Mouse (Mus musculus): ENCODE results near the gene Mccc1. TPM values are rescaled to one million over a fixed set of nuclear protein-coding genes. Genes with fewer than 3 reads are reported as not detected.
A peak's percentile ranks its signal among the peaks of the same experiment; 100 is the strongest.

Mccc1 gene
- polyA plus RNA-seq, 1 experiment from 2014 or later, result 64.3 TPM

DNA sequence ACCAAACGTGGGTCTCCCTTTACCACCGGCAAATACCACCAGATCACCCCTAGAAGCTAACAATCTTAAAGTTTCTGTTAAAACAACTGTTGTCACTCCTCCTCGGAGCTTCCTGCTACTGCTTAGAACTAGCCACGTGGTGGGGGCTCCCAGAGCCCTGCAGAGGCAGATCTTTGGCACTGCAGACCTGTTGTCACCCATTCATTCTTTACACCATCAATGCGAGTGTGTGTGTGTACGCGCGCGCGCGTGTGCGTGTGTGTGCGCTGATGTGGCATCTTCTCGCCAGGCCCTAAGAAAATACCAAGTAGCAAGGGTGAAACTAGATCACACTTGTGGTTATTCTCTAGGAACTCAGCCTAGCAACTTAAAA lies 67.1 kb downstream of the Mccc1 start:
- H3K27me3 ChIP-seq, result no peaks in the 10 kb centered on the region
- H3K4me2 ChIP-seq, result peak overlapping the region; percentile 78
- H3K9ac ChIP-seq, result peak overlapping the region; percentile 96
- WGBS, result under 1% methylated on average over 14 of the region's 14 CpGs
- H3K4me1 ChIP-seq (replicated peaks), result peaks cover 27% of the 10 kb centered on the region
- no peaks in the 10 kb centered on the region for H3K9me3 ChIP-seq (replicated peaks)
- H3K4me3 ChIP-seq, result peak overlapping the region; percentile 83
- H3K36me3 ChIP-seq, result no peaks in the 10 kb centered on the region; the same call in 1 of the 2 replicates
- peak overlapping the region; percentile 94 for H3K27ac ChIP-seq
- no peak; the same call in 1 of the 2 replicates for ATAC-seq (replicated peaks; ENCODE audit: insufficient number of reproducible peaks, insufficient read depth, low FRiP score, low read depth)

DNA sequence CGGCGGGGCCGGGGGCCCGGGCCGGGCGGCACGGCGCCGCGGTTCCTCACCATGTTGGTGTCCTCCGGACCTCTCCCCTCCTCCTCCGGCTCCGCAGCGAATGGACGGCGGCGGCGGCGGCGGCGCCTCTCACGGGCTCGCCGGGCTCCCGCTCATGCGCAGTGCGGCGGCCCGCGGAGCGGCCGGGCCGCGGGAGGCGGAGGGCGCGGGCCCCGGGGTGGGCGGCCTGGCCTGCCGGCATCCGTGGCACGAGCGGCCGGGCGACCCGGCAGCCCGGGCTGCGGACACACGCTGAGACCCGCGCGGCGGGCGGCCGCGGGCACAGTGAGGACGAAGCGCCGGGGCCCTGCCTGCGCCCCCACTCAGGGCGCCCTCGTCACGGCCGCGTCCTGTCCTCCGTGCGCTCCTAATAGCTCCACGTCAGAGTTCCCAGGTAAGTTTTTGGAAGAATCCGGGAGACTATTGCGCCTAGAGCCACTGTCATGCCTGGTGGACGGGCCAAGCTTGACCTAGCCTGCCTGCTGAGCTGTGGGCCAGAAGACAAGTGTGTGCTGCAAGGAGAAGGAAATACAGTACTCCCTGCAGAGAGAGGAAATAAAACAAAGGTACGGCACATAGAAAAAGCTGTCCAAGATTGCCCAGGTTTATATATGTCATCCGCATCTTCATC lies 67.6 kb downstream of the Mccc1 start:
- H3K9ac ChIP-seq, result peak overlapping the region; percentile 96
- H3K36me3 ChIP-seq, result no peaks in the 10 kb centered on the region; the same call in 1 of the 2 replicates
- under 1% methylated on average over 44 of the region's 73 CpGs for WGBS
- peak; percentile 90 for ATAC-seq (replicated peaks; ENCODE audit: insufficient number of reproducible peaks, insufficient read depth, low FRiP score, low read depth)
- H3K27me3 ChIP-seq, result no peaks in the 10 kb centered on the region
- peaks cover 27% of the 10 kb centered on the region for H3K4me1 ChIP-seq (replicated peaks)
- H3K9me3 ChIP-seq (replicated peaks), result no peaks in the 10 kb centered on the region
- peak overlapping the region; percentile 83 for H3K4me3 ChIP-seq
- peak overlapping the region; percentile 78 for H3K4me2 ChIP-seq
- H3K27ac ChIP-seq, result peak overlapping the region; percentile 94

DNA sequence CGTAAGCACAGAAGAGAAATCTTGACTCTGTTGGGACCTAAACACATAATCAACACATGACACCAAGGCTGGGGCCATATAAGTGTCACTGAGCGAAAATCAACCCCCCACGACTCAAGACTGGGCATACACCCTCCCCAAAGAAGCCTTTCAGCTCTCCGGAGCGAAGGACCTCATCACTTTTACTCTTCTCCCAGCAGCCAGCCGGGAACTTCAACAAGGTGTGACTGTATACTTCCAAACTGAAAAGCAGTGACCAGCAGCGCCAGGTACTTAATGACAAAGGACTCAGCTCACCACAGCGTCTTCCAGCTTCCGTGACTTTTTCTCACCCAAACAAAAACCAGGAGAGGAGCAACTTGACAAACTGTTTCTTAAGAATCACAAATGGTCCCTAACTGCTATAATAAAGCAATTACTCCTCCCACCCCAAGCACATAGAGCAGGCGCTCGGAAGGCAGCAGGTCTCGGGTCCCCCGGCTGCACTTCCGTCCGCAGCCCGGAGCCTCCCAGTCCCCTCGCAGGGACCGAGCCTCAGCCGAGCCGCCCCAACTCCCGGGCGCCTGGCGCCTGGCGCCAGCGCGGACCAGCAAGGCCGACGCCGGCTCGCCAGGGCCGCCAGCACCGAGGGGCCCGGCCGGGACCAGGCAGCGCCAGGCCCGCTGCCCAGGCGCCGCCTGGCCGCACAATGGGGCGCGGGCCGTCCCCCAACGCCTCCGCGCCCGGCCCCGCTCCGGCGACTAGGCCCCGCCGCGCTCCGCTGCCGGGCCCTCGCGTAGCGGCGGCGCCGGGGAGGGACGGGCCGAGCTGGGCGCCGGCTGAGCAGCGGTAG lies 68.4 kb downstream of the Mccc1 start:
- H3K27me3 ChIP-seq, result no peaks in the 10 kb centered on the region
- peak overlapping the region; percentile 83 for H3K4me3 ChIP-seq
- peak overlapping the region; percentile 78 for H3K4me2 ChIP-seq
- H3K9me3 ChIP-seq (replicated peaks), result no peaks in the 10 kb centered on the region
- peak; percentile 79 for ATAC-seq (replicated peaks; ENCODE audit: insufficient number of reproducible peaks, insufficient read depth, low FRiP score, low read depth)
- WGBS, result under 1% methylated on average over 29 of the region's 65 CpGs
- H3K36me3 ChIP-seq, result no peaks in the 10 kb centered on the region; the same call in 1 of the 2 replicates
- peaks cover 30% of the 10 kb centered on the region for H3K4me1 ChIP-seq (replicated peaks)
- H3K9ac ChIP-seq, result peak overlapping the region; percentile 96
- peak overlapping the region; percentile 94 for H3K27ac ChIP-seq

DNA sequence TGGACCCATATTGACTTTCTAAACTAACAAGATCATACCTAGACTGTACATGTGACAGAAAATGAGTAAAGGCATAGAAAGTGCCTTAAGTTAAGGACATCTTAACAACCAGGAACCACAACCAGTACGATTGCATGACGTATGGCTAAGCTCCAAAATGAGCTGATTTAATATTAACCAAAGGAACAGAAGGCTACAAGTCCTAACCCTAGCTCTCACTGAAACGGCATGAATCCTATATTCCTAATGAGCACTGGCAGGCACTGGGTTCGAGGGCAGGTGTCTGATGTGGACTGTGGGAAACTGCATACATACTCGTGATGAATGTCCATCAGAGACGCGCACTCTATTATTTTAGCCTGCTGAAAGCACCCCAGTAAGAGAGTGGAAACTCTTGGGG lies 69.1 kb downstream of the Mccc1 start:
- WGBS, result 31% methylated on average over 7 of the region's 7 CpGs
- Histone ChIP-seq H3K27ac (peak overlapping the region; percentile 94), H3K27me3 (no peaks in the 10 kb centered on the region), H3K4me2 (peak overlapping the region; percentile 78), H3K9me3 (replicated peaks) (no peaks in the 10 kb centered on the region), H3K4me3 (peak overlapping the region; percentile 83), H3K4me1 (replicated peaks) (peaks cover 33% of the 10 kb centered on the region), H3K9ac (peak overlapping the region; percentile 96), H3K36me3 (no peaks in the 10 kb centered on the region; the same call in 1 of the 2 replicates)
- no peak for ATAC-seq (replicated peaks; ENCODE audit: insufficient number of reproducible peaks, insufficient read depth, low FRiP score, low read depth)

DNA sequence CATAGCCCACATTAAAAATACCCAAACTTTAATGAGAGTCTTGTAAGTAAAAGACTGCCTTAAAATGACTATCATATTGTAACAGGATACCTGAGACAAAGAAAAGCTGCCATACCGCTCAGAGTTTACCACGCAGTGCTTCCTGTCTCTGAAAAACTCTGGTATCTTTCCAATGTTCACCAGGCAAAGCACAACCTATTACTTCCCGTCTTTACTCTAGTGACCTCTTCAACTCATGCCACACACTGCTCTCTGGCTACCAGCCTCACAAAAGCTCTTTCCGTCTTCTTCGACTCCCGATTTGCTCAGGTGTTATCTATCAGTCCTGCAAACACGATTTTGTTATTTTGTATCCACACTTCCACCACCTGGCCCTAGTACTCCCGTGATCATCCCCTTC lies 70.6 kb downstream of the Mccc1 start:
- Histone ChIP-seq H3K27me3 (no peaks in the 10 kb centered on the region), H3K9ac (no peak overlapping the region), H3K9me3 (replicated peaks) (no peaks in the 10 kb centered on the region), H3K4me2 (peak overlapping the region; percentile 42), H3K4me3 (no peak overlapping the region), H3K27ac (peak overlapping the region; percentile 43; the same call in 1 of the 2 replicates), H3K36me3 (no peaks in the 10 kb centered on the region), H3K4me1 (replicated peaks) (peaks cover 33% of the 10 kb centered on the region)
- 19% methylated on average over 8 of the region's 8 CpGs for WGBS
- ATAC-seq (replicated peaks; ENCODE audit: insufficient number of reproducible peaks, insufficient read depth, low FRiP score, low read depth), result no peak

DNA sequence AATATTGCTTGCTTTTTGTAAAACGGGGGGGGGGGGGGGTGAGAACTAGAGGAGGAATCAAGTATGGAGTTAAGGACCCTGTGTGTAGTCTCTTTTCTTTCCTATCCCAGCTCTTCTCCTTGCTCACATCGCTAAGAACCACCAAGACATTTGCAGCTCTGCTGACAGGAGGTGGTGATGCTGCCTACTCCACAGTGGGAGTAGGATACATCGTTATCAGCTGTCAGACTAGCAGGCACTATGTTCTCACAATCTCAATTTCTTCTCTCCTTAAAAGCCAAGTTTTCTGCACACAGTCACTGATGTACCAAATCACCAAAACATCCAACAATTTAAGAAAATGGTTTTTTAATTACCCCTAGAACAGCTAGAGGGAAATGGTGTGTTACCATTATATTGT lies 71.1 kb downstream of the Mccc1 start:
- WGBS, result 29% methylated on average over 3 of the region's 3 CpGs
- ATAC-seq (replicated peaks; ENCODE audit: insufficient number of reproducible peaks, insufficient read depth, low FRiP score, low read depth), result no peak
- Histone ChIP-seq H3K27ac (peak overlapping the region; percentile 43; the same call in 1 of the 2 replicates), H3K36me3 (no peaks in the 10 kb centered on the region), H3K4me1 (replicated peaks) (peaks cover 33% of the 10 kb centered on the region), H3K9me3 (replicated peaks) (no peaks in the 10 kb centered on the region), H3K4me3 (no peak overlapping the region), H3K4me2 (no peak overlapping the region), H3K27me3 (no peaks in the 10 kb centered on the region), H3K9ac (no peak overlapping the region)

DNA sequence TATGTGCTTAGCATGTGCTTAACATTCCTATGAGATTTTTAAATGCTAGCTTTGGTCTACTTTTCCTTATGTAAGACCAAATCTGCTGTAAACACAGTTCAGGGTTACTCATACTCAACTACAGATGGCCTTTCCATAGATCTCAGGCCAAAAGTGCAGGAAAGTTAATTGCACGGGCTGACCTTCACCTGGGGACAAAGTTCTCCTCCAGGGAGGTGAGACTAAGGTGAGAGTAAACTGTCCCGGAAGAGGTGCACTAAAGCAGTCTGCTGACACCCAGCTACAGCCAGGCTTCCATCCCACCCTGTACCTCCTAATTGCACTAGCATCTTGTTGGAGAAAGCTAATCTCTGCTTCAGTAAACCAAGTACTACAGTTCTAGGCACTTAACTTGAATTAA lies 74.6 kb downstream of the Mccc1 start:
- Histone ChIP-seq H3K36me3 (no peaks in the 10 kb centered on the region), H3K27me3 (no peaks in the 10 kb centered on the region), H3K9me3 (replicated peaks) (no peaks in the 10 kb centered on the region), H3K4me3 (no peak overlapping the region), H3K4me2 (no peak overlapping the region), H3K27ac (no peak overlapping the region), H3K4me1 (replicated peaks) (peaks cover 27% of the 10 kb centered on the region), H3K9ac (no peak overlapping the region)
- no peak for ATAC-seq (replicated peaks; ENCODE audit: insufficient number of reproducible peaks, insufficient read depth, low FRiP score, low read depth)
- 76% methylated on average over 2 of the region's 2 CpGs for WGBS

DNA sequence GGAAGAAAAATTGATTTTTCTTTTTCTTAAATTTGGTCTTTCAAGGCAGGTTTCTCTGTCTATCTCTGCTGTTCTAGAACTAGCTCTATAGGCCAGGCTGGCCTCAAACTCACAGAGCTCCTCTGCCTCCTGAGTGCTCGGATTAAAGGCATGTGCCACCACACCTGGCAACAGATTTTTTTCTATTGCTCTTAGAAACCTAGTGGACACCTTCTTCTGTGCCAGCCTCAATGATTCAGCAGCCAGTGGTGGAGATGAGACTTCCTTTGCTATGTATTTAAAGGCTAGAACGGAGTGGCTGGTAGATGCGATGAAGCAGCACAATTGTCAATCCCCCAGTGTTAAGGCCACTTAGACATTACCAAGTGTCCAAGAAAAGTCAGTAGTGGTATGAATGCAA lies 76.5 kb downstream of the Mccc1 start:
- peaks cover 16% of the 10 kb centered on the region for H3K4me1 ChIP-seq (replicated peaks)
- H3K27me3 ChIP-seq, result no peaks in the 10 kb centered on the region
- no peak for ATAC-seq (replicated peaks; ENCODE audit: insufficient number of reproducible peaks, insufficient read depth, low FRiP score, low read depth)
- H3K4me3 ChIP-seq, result no peak overlapping the region
- no peaks in the 10 kb centered on the region for H3K36me3 ChIP-seq
- H3K9ac ChIP-seq, result no peak overlapping the region
- H3K27ac ChIP-seq, result no peak overlapping the region
- no peak overlapping the region for H3K4me2 ChIP-seq
- no peaks in the 10 kb centered on the region for H3K9me3 ChIP-seq (replicated peaks)
- WGBS, result 83% methylated on average over 3 of the region's 3 CpGs

DNA sequence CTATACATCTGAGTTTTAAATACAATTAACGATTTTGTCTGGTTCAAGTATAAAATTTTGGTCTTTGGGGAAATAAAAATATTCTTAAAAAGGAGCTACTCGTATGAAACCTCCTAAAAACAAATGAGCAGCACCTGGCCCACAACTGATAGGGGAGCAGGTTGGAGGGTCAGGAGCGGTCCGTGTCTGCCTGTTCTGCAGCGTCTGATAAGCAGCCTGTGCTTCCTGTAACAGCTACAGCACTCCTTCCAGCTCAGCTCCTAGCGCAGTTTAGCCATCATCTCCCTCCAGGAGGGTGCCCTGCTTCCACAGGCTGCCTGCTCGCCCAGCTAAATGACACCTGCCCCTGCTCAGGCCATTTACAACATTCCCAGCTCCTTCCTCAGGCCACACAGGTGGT lies 77.0 kb downstream of the Mccc1 start:
- Histone ChIP-seq H3K9ac (no peak overlapping the region), H3K27ac (no peak overlapping the region), H3K4me3 (no peak overlapping the region), H3K4me2 (no peak overlapping the region), H3K36me3 (no peaks in the 10 kb centered on the region; the same call in 1 of the 2 replicates), H3K9me3 (replicated peaks) (no peaks in the 10 kb centered on the region), H3K4me1 (replicated peaks) (peaks cover 16% of the 10 kb centered on the region), H3K27me3 (no peaks in the 10 kb centered on the region)
- WGBS, result 22% methylated on average over 7 of the region's 7 CpGs
- ATAC-seq (replicated peaks; ENCODE audit: insufficient number of reproducible peaks, insufficient read depth, low FRiP score, low read depth), result no peak

DNA sequence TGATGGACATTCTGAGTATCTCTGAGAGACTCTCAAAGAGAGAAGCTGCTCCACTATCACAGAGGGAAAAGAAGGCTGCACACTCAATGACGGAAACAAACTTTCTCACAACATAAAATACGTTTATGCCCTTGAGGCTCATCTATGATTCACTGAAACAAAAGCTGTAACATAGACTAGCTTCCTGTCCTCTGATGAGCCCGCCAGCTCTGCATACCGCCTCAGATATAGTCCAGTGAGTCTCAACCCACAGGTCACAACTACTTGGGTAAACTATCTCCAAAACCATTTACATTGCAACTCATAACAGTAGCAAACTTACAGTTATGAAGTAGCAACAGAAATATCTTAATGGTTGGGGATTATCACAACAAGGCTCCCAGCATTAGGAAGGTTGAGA lies 78.0 kb downstream of the Mccc1 start:
- Histone ChIP-seq H3K4me3 (no peak overlapping the region), H3K4me1 (replicated peaks) (peaks cover 21% of the 10 kb centered on the region), H3K36me3 (peaks cover 9% of the 10 kb centered on the region), H3K9ac (no peak overlapping the region), H3K4me2 (no peak overlapping the region), H3K9me3 (replicated peaks) (no peaks in the 10 kb centered on the region), H3K27me3 (no peaks in the 10 kb centered on the region), H3K27ac (no peak overlapping the region)
- no peak for ATAC-seq (replicated peaks; ENCODE audit: insufficient number of reproducible peaks, insufficient read depth, low FRiP score, low read depth)
- WGBS, result 62% methylated on average over 4 of the region's 4 CpGs

DNA sequence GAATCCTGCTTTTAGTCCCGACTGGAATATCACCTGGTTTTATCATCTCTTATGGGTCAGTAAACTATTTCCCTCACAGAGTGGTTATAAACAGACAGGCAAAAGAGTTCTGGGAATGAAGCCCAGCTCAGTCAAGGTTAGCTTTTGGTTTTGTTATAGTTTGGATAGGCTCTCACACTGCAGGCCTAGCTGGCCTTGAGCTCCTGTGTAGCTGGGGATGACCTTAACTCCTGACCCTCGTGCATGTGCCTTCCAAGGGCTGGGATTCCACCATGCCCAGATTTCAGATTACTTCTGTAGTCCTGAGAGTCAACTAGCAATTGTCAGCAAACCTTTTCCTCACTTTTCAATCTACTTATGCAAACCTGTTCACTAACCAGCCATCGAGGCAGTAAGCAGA lies 82.2 kb downstream of the Mccc1 start:
- no peak overlapping the region for H3K27ac ChIP-seq
- H3K27me3 ChIP-seq, result no peaks in the 10 kb centered on the region
- no peak for ATAC-seq (replicated peaks; ENCODE audit: insufficient number of reproducible peaks, insufficient read depth, low FRiP score, low read depth)
- no peaks in the 10 kb centered on the region for H3K9me3 ChIP-seq (replicated peaks)
- no peak overlapping the region for H3K4me2 ChIP-seq
- peaks cover 32% of the 10 kb centered on the region for H3K36me3 ChIP-seq
- WGBS, result 50% methylated on average over 3 of the region's 3 CpGs
- no peak overlapping the region for H3K9ac ChIP-seq
- H3K4me1 ChIP-seq (replicated peaks), result peaks cover 10% of the 10 kb centered on the region
- no peak overlapping the region for H3K4me3 ChIP-seq
